Mouse (Mus musculus) erythroid progenitor cell, adult 5-6 weeks (primary cell): Measurements from ENCODE around the gene Tubg2. TPM values are rescaled to one million over a fixed set of nuclear protein-coding genes. Genes with fewer than 3 reads are reported as not detected.

Source experiments
- ATAC-seq: replicated peaks from 2 replicates; pipeline ENCODE4 v1.8.0; 2016; ENCODE audit warnings: moderate number of reproducible peaks, mild to moderate bottlenecking, moderate TSS enrichment, inconsistent platforms; ENCODE audit not compliant: poor library complexity, low FRiP score, severe bottlenecking
- total RNA-seq, 2 experiments: library from RNA; stranded (forward) in 1 of 2; stranded (reverse) in 1 of 2; fragments of 150-400 nt in 1 of 2; fragments of 186-747, 209-891 nt in 1 of 2; gene quantifications; 2 replicates each; pipeline versions ENCODE4 v1.2.3 to v1.2.4; 2015 to 2017; ENCODE audit warnings: low replicate concordance in 2 of 2

Tubg2 gene
- total RNA-seq, 2 experiments from 2014 or later = not detected

DNA sequence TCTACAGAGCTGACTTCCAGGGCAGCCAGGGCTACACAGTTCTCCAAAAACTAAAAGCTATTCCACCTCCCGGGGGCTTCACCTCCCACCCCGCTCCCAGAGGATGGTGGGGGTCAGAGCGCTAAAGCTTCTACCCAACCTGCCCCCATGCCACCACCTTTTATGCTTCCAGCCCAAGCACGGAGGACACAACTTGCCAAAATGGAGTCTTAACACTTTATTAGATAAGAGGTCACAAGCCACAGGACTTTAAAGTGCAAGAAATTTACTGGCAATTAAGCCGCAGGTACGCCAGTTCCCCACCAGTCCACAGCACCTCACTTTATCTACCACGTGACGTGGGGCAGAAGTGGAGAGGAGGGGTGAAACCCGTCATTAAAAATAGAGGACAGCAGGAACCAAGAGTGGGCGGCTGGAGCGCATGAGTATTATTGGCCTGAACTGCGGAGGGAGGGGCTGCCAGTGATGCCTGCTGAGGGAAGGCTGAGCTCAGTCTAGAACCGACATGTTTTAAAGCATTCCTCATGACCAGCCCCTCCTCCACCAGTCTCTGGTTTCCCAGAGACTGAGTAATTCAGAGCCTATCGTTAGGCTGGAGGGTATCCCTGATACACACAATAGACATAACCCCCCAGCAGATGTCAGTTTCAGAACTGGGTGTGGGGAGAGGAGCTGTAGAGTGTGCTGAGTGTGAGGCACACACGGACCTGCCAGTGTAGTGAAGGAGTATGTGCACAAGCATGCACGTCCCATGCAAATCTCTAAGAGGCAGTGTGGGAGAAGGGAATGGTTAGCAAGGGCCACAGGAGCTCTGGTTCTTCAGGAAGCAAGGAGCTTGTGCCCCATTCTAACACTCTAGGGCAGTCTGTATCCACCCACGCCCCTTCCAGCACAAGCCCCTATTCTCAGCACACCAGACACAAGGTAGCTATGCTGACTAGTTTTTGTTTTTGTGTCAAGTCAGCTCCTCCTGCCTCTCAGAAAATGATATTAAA, 35.5 kb downstream of the Tubg2 start:
- ATAC-seq = no peak

DNA sequence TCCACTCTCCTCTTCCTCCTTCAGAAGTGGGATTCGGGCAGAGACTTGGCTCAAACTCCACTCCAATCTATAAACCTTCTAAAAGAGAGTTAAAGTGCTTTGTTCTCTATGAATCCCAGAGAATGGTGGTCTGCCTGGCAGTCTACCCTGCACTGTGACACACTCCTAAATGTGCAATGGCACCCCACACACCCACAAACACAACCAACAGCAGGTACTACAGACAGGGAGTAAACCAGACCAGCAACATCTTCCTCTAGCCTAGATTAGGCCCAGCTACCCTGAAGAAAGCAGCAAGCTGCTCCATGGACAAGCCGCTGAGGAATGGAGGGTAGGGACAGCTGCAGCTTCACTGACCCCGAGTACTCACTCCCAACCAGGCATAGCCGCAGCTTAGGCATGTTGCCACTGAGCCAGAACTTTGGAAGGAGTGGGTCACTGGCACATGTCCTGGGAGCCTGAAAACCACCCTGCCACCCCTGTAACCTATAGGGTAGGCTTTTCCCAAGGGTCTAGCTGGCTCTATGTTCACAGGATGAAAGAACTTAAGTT, 36.3 kb downstream of the Tubg2 start:
- ATAC-seq = no peak

DNA sequence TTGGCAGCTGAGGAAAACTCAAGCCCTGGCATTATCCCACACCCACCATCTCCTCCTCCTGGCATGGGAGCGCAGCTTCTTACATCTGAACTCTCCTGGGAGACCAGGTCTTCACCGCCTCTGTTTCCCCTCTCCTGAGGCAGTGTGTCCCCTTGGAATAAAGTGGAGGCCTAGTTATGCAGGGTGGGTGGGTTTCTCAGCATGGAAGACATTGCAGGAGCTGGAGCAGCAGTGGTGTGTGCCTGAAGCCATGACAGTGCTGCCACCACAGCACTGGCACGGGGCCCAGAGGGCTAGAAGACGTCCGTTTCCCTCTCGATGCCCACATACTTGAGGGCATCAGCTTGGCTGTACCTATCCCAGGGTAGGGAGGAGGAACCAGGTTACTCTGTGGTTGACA, 36.9 kb downstream of the Tubg2 start:
- ATAC-seq = no peak

DNA sequence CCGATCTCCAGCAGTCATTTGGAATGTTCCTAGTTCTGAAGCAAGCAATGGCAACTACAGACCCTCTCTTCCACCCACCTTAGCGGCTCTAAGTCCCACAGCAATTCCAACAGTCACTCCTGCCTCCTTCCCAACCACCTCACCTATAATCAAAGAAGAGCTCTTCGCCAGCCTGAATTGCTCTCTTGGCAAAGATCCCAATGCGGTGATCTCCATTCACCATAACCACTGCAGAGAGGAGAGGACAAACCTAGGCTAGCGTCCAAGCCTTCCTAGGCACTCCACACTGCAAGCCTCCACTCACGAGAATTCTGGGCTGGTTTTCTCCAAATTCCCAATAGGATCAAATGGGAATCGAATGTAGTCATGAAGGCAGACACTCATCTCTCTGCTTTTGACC, 37.4 kb downstream of the Tubg2 start:
- no peak for ATAC-seq

DNA sequence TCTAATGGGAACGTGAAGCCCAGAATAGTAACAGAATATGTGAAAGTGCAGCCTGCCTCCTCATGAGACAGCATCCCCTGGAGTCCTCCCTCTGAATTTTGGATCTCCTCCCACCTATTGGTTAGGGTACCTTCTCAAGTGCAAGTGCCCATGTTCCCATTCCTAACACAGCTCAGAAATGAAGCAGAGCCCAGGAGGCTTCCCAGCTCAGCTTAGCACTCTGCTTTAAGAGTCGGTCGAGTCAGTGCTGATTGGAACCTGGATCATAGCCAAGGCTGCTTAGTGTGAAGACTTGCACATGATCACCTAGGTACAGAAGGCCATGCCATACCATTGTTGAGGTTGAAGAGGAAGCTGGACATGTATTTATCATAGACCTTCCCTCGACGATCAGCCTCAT, 38.4 kb downstream of the Tubg2 start:
- no peak for ATAC-seq

DNA sequence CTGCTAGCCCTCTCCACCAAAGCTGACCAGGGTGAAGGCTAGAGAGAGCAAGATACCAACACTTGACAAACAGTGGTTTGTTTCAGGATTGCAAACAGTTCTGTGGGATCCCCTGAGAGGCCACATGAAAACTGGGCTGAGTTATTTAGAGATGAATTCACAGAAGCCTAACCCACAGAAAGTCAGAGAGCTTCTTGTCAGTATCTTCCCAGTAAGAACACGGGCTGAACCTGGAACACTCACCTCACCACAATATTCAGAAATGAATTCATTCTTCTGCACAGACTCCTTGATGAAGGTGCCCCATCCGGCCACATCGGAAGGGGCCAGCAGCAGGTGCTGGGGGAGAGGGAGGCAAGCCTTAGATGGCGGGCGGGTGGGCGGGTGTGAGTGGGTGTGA, 38.9 kb downstream of the Tubg2 start:
- ATAC-seq = no peak

DNA sequence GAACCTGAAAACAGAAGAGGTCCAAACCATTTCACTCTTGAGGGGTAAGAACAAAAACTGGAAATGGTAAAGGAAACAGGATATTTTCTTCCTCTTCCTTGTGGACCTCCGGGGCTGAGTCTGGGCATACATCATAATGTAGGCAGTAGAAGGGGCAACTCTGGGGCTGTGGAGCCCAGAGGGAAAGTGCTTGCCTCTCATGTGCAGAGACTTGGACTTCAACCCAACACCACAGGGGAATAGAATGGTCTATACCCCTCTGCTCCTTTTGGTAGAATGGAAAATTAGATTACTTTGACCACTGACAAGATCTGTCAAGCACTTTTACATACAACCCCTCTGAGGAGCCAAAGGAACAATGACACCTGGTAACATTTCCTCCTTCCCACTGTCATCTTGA, 39.4 kb downstream of the Tubg2 start:
- ATAC-seq = no peak

DNA sequence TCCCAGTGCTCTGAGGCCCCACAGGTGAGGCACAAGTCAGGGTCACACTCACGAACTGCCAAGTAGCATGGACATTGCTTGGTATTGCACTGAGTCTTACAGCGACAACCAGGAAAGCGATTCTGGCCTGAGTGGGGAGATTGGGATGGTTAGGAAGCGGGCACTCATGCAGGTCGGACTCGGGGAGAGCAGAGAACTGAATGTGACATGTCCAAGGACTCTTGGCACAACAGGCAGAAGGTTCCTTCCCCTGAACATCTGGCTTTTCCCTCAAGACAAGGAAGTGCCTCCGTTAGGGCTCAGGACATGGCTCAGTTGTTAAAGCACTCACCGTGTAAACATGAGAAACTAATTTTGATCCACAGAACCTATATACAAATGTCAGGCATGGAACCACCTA, 39.9 kb downstream of the Tubg2 start:
- no peak for ATAC-seq

DNA sequence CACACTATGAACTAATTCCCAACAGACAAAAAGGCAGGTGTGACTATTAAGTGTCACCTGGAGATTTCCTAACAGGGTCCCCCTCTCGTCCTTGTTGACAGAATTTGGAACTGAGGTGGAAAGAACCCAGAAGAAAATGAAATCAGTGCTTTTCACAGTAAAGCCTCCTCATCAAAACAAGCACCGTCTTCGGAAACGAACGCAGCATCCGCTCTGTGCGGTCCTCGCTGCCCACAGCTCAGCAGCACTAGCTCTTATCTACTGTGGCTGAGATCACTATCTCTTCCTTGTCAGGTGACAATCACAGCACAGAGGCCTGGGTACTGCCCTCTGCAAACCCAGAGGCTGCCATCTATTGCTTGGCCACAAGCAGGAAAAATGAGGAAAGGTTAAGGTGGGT, 40.5 kb downstream of the Tubg2 start:
- ATAC-seq = no peak

DNA sequence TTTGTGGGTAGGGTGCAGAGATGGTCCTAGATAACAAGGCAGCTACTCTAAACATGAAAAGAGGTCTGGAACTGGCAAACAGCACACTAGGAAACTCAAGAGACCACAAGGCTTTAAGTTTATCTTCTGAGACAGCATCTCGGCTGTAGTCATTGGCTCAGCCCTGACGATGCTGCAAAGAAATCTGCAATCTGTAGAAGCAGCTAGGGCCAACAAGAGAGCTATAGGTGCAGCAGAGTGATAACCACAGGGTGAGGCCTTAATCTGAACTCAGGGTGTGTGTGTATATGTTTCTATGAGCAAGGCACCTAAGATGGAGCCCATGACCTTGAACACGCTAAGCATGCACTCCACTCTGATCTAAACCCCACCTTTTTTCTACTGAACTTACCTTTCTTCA, 43.8 kb downstream of the Tubg2 start:
- peak; percentile 71 for ATAC-seq

DNA sequence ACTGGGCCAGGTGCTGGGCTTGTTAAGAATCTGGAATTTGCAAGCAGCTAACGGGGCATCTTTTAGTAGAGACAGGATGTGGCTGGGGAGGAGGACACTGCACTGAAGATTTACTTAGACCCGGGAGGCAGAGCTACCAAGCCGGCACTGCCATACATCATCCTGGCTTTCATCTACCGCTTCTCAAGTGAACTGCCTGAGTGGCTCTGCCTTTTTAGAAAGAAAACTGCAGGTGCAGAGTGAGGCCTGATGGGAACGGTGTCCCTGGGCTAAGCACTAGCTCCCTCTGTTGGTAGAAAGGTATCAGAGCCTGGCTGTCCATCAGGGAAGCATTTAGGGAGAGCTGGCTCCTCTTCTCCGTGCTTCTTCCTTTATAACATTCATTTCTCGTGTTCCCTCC, 45.3 kb downstream of the Tubg2 start:
- ATAC-seq = peak; percentile 74

Other genes with a start within 250 kb of the Tubg2 start
- 31.0 and 31.4 TPM in 2 replicates for gene Stat3, start 216.4 kb upstream of the Tubg2 start, total RNA-seq (2015; ENCODE audit: low replicate concordance)
- 26.2 and 26.6 TPM in 2 replicates for gene Stat3, start 216.4 kb upstream of the Tubg2 start, total RNA-seq (2017; ENCODE audit: low replicate concordance)
- gene Cavin1, start 185.0 kb upstream of the Tubg2 start, total RNA-seq (2015; ENCODE audit: low replicate concordance) = not detected in 2 replicates
- gene Cavin1, start 185.0 kb upstream of the Tubg2 start, total RNA-seq (2017; ENCODE audit: low replicate concordance) = not detected in 2 replicates
- 316 and 341 TPM in 2 replicates for gene Atp6v0a1, start 146.5 kb upstream of the Tubg2 start, total RNA-seq (2015; ENCODE audit: low replicate concordance)
- gene Atp6v0a1, start 146.5 kb upstream of the Tubg2 start, total RNA-seq (2017; ENCODE audit: low replicate concordance) = 355 and 494 TPM in 2 replicates
- 2.2 and 3.8 TPM in 2 replicates for gene Naglu, start 85.9 kb upstream of the Tubg2 start, total RNA-seq (2015; ENCODE audit: low replicate concordance)
- 4.5 and 9.9 TPM in 2 replicates for gene Naglu, start 85.9 kb upstream of the Tubg2 start, total RNA-seq (2017; ENCODE audit: low replicate concordance)
- gene Hsd17b1, start 77.5 kb upstream of the Tubg2 start, total RNA-seq (2015; ENCODE audit: low replicate concordance) = 2.2 TPM in 1 of 2 replicates, not detected in the other
- gene Hsd17b1, start 77.5 kb upstream of the Tubg2 start, total RNA-seq (2017; ENCODE audit: low replicate concordance) = 0.26 TPM in 1 of 2 replicates, not detected in the other
- gene Coasy, start 73.3 kb upstream of the Tubg2 start, total RNA-seq (2015; ENCODE audit: low replicate concordance) = 2.5 and 3.8 TPM in 2 replicates
- 1.7 and 6.8 TPM in 2 replicates for gene Coasy, start 73.3 kb upstream of the Tubg2 start, total RNA-seq (2017; ENCODE audit: low replicate concordance)
- 36.0 and 43.6 TPM in 2 replicates for gene Mlx, start 68.6 kb upstream of the Tubg2 start, total RNA-seq (2015; ENCODE audit: low replicate concordance)
- 16.8 and 26.4 TPM in 2 replicates for gene Mlx, start 68.6 kb upstream of the Tubg2 start, total RNA-seq (2017; ENCODE audit: low replicate concordance)
- gene Psmc3ip, start 60.5 kb upstream of the Tubg2 start, total RNA-seq (2015; ENCODE audit: low replicate concordance) = 5.9 and 7.9 TPM in 2 replicates
- 13.2 and 29.0 TPM in 2 replicates for gene Psmc3ip, start 60.5 kb upstream of the Tubg2 start, total RNA-seq (2017; ENCODE audit: low replicate concordance)
- 24.5 and 25.6 TPM in 2 replicates for gene Retreg3, start 36.0 kb upstream of the Tubg2 start, total RNA-seq (2015; ENCODE audit: low replicate concordance)
- 38.7 and 57.9 TPM in 2 replicates for gene Retreg3, start 36.0 kb upstream of the Tubg2 start, total RNA-seq (2017; ENCODE audit: low replicate concordance)
- gene Tubg1, start 36.0 kb upstream of the Tubg2 start, total RNA-seq (2015; ENCODE audit: low replicate concordance) = 29.3 and 38.2 TPM in 2 replicates
- gene Tubg1, start 36.0 kb upstream of the Tubg2 start, total RNA-seq (2017; ENCODE audit: low replicate concordance) = 30.8 and 40.7 TPM in 2 replicates
- not detected in 2 replicates for gene Cntnap1, start 14.6 kb downstream of the Tubg2 start, total RNA-seq (2015; ENCODE audit: low replicate concordance)
- not detected in 2 replicates for gene Cntnap1, start 14.6 kb downstream of the Tubg2 start, total RNA-seq (2017; ENCODE audit: low replicate concordance)
- not detected in 2 replicates for gene Plekhh3, start 15.4 kb downstream of the Tubg2 start, total RNA-seq (2015; ENCODE audit: low replicate concordance)
- gene Plekhh3, start 15.4 kb downstream of the Tubg2 start, total RNA-seq (2017; ENCODE audit: low replicate concordance) = not detected in 2 replicates
- not detected in 2 replicates for gene Ccr10, start 19.5 kb downstream of the Tubg2 start, total RNA-seq (2015; ENCODE audit: low replicate concordance)
- gene Ccr10, start 19.5 kb downstream of the Tubg2 start, total RNA-seq (2017; ENCODE audit: low replicate concordance) = not detected in 2 replicates
- 32.3 and 58.4 TPM in 2 replicates for gene Ezh1, start 70.6 kb downstream of the Tubg2 start, total RNA-seq (2015; ENCODE audit: low replicate concordance)
- gene Ezh1, start 70.6 kb downstream of the Tubg2 start, total RNA-seq (2017; ENCODE audit: low replicate concordance) = 43.8 and 53.9 TPM in 2 replicates
- not detected in 2 replicates for gene Ramp2, start 90.1 kb downstream of the Tubg2 start, total RNA-seq (2015; ENCODE audit: low replicate concordance)
- gene Ramp2, start 90.1 kb downstream of the Tubg2 start, total RNA-seq (2017; ENCODE audit: low replicate concordance) = not detected in 2 replicates
- 133 and 142 TPM in 2 replicates for gene Vps25, start 97.8 kb downstream of the Tubg2 start, total RNA-seq (2015; ENCODE audit: low replicate concordance)
- 27.3 and 31.7 TPM in 2 replicates for gene Vps25, start 97.8 kb downstream of the Tubg2 start, total RNA-seq (2017; ENCODE audit: low replicate concordance)
- 0.72 and 5.9 TPM in 2 replicates for gene Wnk4, start 104.7 kb downstream of the Tubg2 start, total RNA-seq (2015; ENCODE audit: low replicate concordance)
- 2.8 and 3.1 TPM in 2 replicates for gene Wnk4, start 104.7 kb downstream of the Tubg2 start, total RNA-seq (2017; ENCODE audit: low replicate concordance)
- 5.8 and 10.1 TPM in 2 replicates for gene Cntd1, start 123.1 kb downstream of the Tubg2 start, total RNA-seq (2015; ENCODE audit: low replicate concordance)
- 11.1 and 11.6 TPM in 2 replicates for gene Cntd1, start 123.1 kb downstream of the Tubg2 start, total RNA-seq (2017; ENCODE audit: low replicate concordance)
- gene Coa3, start 123.2 kb downstream of the Tubg2 start, total RNA-seq (2015; ENCODE audit: low replicate concordance) = 19.8 and 33.1 TPM in 2 replicates
- 5.3 and 16.2 TPM in 2 replicates for gene Coa3, start 123.2 kb downstream of the Tubg2 start, total RNA-seq (2017; ENCODE audit: low replicate concordance)
- 71.4 and 72.5 TPM in 2 replicates for gene Becn1, start 146.4 kb downstream of the Tubg2 start, total RNA-seq (2015; ENCODE audit: low replicate concordance)
- 273 TPM in 2 replicates for gene Becn1, start 146.4 kb downstream of the Tubg2 start, total RNA-seq (2017; ENCODE audit: low replicate concordance)
- gene Psme3, start 160.3 kb downstream of the Tubg2 start, total RNA-seq (2015; ENCODE audit: low replicate concordance) = 425 and 456 TPM in 2 replicates
- gene Psme3, start 160.3 kb downstream of the Tubg2 start, total RNA-seq (2017; ENCODE audit: low replicate concordance) = 261 and 313 TPM in 2 replicates
- 25.2 and 38.6 TPM in 2 replicates for gene Aoc2, start 169.2 kb downstream of the Tubg2 start, total RNA-seq (2015; ENCODE audit: low replicate concordance)
- 12.8 and 18.9 TPM in 2 replicates for gene Aoc2, start 169.2 kb downstream of the Tubg2 start, total RNA-seq (2017; ENCODE audit: low replicate concordance)
- gene Aoc3, start 174.7 kb downstream of the Tubg2 start, total RNA-seq (2015; ENCODE audit: low replicate concordance) = 2.5 TPM in 1 of 2 replicates, not detected in the other
- gene Aoc3, start 174.7 kb downstream of the Tubg2 start, total RNA-seq (2017; ENCODE audit: low replicate concordance) = 0.51 TPM in 1 of 2 replicates, not detected in the other
- gene G6pc, start 211.7 kb downstream of the Tubg2 start, total RNA-seq (2015; ENCODE audit: low replicate concordance) = not detected in 2 replicates
- gene G6pc, start 211.7 kb downstream of the Tubg2 start, total RNA-seq (2017; ENCODE audit: low replicate concordance) = not detected in 2 replicates